Mouse (Mus musculus): Measurements from ENCODE around the gene Bnc2.

- TF ChIP-seq CTCF (IDR thresholded peaks at IDR 0.05; ENCODE audit: borderline replicate concordance, extremely low read depth, insufficient read depth, insufficient read length) (no peak), POLR2A (IDR thresholded peaks at IDR 0.05; ENCODE audit: borderline replicate concordance, extremely low read depth, insufficient read depth, insufficient read length, poor library complexity, severe bottlenecking) (no peak)
These were observed 37.4 kb downstream of the Bnc2 start for GRCm38 (mm10) chr4:84637641-84638040.

Measured in brain, embryonic 14.5 days (tissue).